Mouse (Mus musculus) limb, embryonic 13.5 days (tissue): Measurements from ENCODE around the gene Olfr1031. TPM values are rescaled to one million over a fixed set of nuclear protein-coding genes. Genes with fewer than 3 reads are reported as not detected.
A peak's percentile ranks its signal among the peaks of the same experiment; 100 is the strongest.
"Not testable (repeated sequence)": the region's sequence is repeated elsewhere in the genome, so short reads cannot be mapped to it uniquely, and the experiment has no call there.

Source experiments
- ATAC-seq: fragments of 200-750 bp; cut with Nextera tagmentation; 2 replicates; pipeline ENCODE4 v1.8.0; 2017; ENCODE audit warnings: low read depth, moderate number of reproducible peaks, moderate TSS enrichment; ENCODE audit not compliant: low FRiP score
- H3K27ac ChIP-seq: fragments of 300-500 bp; sonication (generic); 2 replicates; pipeline ENCODE4 v1.5.1; 2015; ENCODE audit warnings: inconsistent platforms, mild to moderate bottlenecking, moderate library complexity
- H3K27me3 ChIP-seq: fragments of 300-500 bp; sonication (generic); 2 replicates; pipeline ENCODE4 v1.6.1; 2015; ENCODE audit warnings: mild to moderate bottlenecking, inconsistent platforms
- H3K36me3 ChIP-seq: fragments of 300-500 bp; sonication (generic); 2 replicates; pipeline ENCODE4 v1.6.1; 2015; ENCODE audit warnings: inconsistent platforms, mild to moderate bottlenecking, moderate library complexity
- H3K4me1 ChIP-seq: fragments of 300-500 bp; sonication (generic); 2 replicates; pipeline ENCODE4 v1.6.1; 2015; ENCODE audit warnings: inconsistent platforms
- H3K4me2 ChIP-seq: fragments of 300-500 bp; sonication (generic); replicated peaks from 2 replicates; pipeline ENCODE4 v1.6.1; 2015; ENCODE audit warnings: inconsistent platforms, mild to moderate bottlenecking, moderate library complexity
- H3K4me3 ChIP-seq: fragments of 300-500 bp; sonication (generic); 2 replicates; pipeline ENCODE4 v1.5.1; 2015; ENCODE audit warnings: moderate library complexity, mild to moderate bottlenecking, inconsistent platforms
- H3K9ac ChIP-seq: fragments of 300-500 bp; sonication (generic); 2 replicates; pipeline ENCODE4 v1.6.1; 2015; ENCODE audit warnings: mild to moderate bottlenecking, inconsistent platforms
- H3K9me3 ChIP-seq: fragments of 300-500 bp; sonication (generic); 2 replicates; pipeline ENCODE4 v1.6.1; 2016; ENCODE audit warnings: inconsistent platforms
- whole genome bisulfite sequencing: fragments of 180-500 bp; shearing (Covaris S2); methylation state at CpG from one replicate; pipeline ENCODE4 v1.1.7; 2015; 5-methylcytosine and 5-hydroxymethylcytosine counted together
- polyA plus RNA-seq: library from polyadenylated mRNA; unstranded; fragments of >200 nt; fragmentation: Nextera tagmentation; extraction: Ambion mirVana; gene quantifications from 2 replicates; pipeline ENCODE4 v1.2.1, GENCODE M21; 2015

The Olfr1031 gene
- polyA plus RNA-seq, result not detected in 2 replicates

DNA sequence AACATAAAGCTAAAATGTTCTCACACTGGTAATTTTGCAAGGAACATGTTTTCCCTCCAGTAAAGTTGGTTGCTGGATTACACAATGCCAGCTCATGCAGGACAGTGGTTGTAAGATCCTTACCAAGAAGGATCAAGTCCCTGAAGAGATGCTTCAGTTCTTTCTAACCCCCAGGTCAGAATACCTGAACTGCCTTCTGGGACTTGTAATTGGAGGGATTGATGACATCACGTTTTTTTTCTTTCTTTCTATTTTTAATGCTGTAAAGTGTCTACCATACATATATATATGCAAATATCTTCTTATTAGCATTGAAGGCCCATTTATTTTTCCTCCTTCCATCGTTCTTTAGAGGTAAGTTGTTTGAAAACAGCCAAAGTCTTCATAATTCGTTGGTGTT, at the start of gene Olfr1031:
Gene Olfr1031 (plus strand): TSS at position 301 of the 400 bp plus-strand sequence.
- Histone ChIP-seq H3K9me3 (no peaks in the 10 kb centered on the region), H3K27me3 (no peaks in the 10 kb centered on the region), H3K4me3 (no peak within 1 kb of the TSS), H3K27ac (no peak within 1 kb of the TSS), H3K9ac (no peak within 1 kb of the TSS), H3K4me2 (no peak within 1 kb of the TSS), H3K36me3 (no peaks in the 10 kb centered on the region), H3K4me1 (no peaks in the 10 kb centered on the region)
- no peak for ATAC-seq
- WGBS, result 62% methylated on average over 3 of the region's 3 CpGs

DNA sequence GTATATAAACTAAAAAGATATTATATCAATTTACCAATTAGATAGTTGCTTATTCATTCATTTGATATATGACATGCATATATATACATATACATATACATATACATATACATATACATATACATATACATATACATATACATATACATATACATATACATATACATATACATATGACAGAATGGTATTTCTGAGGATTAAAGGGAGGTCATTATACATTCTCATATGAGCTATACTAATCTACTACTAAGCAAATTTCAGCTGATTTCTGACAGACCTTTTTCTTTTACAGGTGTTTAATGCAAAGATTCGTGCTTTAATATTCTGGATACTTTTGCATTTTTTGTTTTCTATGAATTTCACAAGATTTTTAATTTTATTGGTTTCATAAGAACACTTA, 40.0 kb upstream of the Olfr1031 start, which contains the start of gene Olfr1028:
Gene Olfr1028 (plus strand): TSS at position 301 of the 400 bp plus-strand sequence.
- no peak for ATAC-seq
- Histone ChIP-seq H3K4me1 (no peaks in the 10 kb centered on the region), H3K9me3 (no peaks in the 10 kb centered on the region), H3K27me3 (no peaks in the 10 kb centered on the region), H3K27ac (no peak within 1 kb of the TSS), H3K4me3 (no peak within 1 kb of the TSS), H3K9ac (no peak within 1 kb of the TSS), H3K36me3 (no peaks in the 10 kb centered on the region), H3K4me2 (no peak within 1 kb of the TSS)
- 80% methylated on average over 1 of the region's 1 CpGs for WGBS

DNA sequence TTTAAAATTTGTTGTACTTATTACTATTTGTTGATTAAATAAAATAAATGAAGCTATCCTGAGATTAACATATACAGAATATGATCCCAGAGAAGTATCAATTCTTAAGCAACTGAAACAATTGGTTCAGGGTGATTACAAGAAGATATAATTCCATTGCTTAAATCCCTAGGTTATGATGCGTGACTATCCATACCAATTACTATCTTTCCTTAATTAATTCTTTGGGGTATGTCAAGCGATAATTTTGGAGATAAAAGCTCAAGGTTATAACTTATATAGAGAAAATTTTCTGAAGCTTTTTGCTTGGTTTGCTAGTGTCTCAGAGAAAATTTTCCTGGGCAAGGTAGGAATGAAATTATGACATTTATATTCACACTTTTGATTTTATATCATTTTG, 16.5 kb upstream of the Olfr1031 start, which contains the start of gene Olfr1029:
Gene Olfr1029 (plus strand): TSS at position 301 of the 400 bp plus-strand sequence.
- H3K9me3 ChIP-seq, result no peaks in the 10 kb centered on the region
- WGBS, result 90% methylated on average over 2 of the region's 2 CpGs
- no peak for ATAC-seq

DNA sequence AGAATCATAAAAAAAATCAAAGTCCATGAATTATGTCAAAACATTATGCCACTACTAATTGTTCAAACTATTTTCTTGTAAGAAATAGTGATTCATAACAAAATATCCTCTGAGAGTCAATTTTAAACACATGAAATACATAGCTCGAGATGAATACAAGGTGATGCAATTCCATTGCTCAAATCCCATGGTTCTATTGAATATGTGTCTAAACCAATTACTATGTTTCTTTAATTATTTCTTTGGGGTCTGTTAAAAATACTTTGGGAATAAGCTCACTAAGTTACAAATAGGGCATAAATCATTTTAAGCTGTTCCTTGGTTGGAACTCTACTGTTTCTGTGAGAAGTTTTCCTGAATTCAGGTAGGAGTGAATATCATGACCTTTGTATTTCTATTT, 11.1 kb upstream of the Olfr1031 start, which contains the start of gene Olfr1030:
Gene Olfr1030 (plus strand): TSS at position 301 of the 400 bp plus-strand sequence.
- Histone ChIP-seq H3K4me1 (no peaks in the 10 kb centered on the region), H3K9ac (no peak within 1 kb of the TSS), H3K4me2 (no peak within 1 kb of the TSS), H3K27ac (no peak within 1 kb of the TSS), H3K9me3 (no peaks in the 10 kb centered on the region), H3K36me3 (no peaks in the 10 kb centered on the region), H3K4me3 (no peak within 1 kb of the TSS), H3K27me3 (no peaks in the 10 kb centered on the region)
- 64% methylated on average over 1 of the region's 1 CpGs for WGBS
- ATAC-seq, result no peak

More for the DNA sequence above, 16.5 kb upstream of the Olfr1031 start, which contains the start of gene Olfr1029:
- Histone ChIP-seq H3K9ac (no peak within 1 kb of the TSS), H3K27ac (no peak within 1 kb of the TSS), H3K4me2 (no peak within 1 kb of the TSS), H3K4me1 (no peaks in the 10 kb centered on the region), H3K36me3 (no peaks in the 10 kb centered on the region), H3K4me3 (no peak within 1 kb of the TSS), H3K27me3 (no peaks in the 10 kb centered on the region)

DNA sequence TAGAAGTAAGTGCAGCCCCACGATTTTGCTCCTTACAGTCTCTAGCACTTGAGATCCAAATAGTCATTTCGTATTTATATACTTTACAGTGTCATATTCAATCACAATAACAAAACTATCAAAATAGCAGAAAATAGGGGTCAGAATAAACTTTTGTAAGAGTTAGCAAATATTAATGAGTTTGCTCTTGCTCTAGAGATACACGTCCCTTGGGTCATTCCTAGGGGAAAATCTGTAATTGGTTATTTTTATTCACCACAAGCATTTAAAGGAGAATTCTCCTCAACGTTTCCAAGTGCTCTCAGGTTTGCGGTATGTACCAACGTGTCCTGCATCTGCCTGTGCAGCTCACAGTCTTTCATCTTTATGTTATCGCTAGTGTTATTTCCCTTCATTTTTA, 15.1 kb downstream of the Olfr1031 start, which contains the start of gene Olfr1032:
Gene Olfr1032 (plus strand): TSS at position 301 of the 400 bp plus-strand sequence.
- H3K36me3 ChIP-seq, result no peaks in the 10 kb centered on the region
- WGBS, result 81% methylated on average over 7 of the region's 7 CpGs
- H3K9me3 ChIP-seq, result no peaks in the 10 kb centered on the region
- ATAC-seq, result no peak
- H3K27ac ChIP-seq, result no peak within 1 kb of the TSS
- no peaks in the 10 kb centered on the region for H3K4me1 ChIP-seq
- no peaks in the 10 kb centered on the region for H3K27me3 ChIP-seq
- H3K9ac ChIP-seq, result no peak within 1 kb of the TSS
- H3K4me3 ChIP-seq, result no peak within 1 kb of the TSS
- no peak within 1 kb of the TSS for H3K4me2 ChIP-seq

DNA sequence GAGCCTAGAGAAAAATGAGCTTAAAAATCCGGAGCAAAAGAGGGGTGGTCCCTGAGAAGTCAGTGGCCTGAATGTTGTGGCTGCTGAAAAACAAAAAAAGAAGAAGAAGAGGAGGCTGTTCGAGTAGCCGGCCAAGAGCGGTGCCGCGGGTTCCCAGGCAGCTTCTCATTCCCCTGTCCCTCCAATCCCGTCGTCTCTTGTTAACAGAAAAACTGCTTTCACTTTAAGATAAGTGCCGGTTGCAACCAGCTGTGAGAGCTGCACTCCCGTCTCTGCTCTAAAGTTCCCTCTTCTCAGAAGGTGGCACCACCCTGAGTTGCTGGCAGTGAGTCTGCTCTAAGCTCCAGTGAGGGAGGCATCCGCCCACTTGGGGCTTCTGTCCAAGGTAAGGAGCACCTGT, 30.3 kb downstream of the Olfr1031 start, which contains the start of gene Olfr1033:
Gene Olfr1033 (plus strand): TSS at position 228 of the 400 bp plus-strand sequence.
- H3K9me3 ChIP-seq, ATAC-seq, H3K36me3 ChIP-seq, H3K27ac ChIP-seq, H3K27me3 ChIP-seq, H3K4me1 ChIP-seq: not testable (repeated sequence)
- H3K4me3 ChIP-seq, result peak within 1 kb of the TSS; percentile 41
- H3K4me2 ChIP-seq, result peak within 1 kb of the TSS; percentile 58
- H3K9ac ChIP-seq, result peak within 1 kb of the TSS; percentile 53
- WGBS, result 7% methylated on average over 11 of the region's 11 CpGs

DNA sequence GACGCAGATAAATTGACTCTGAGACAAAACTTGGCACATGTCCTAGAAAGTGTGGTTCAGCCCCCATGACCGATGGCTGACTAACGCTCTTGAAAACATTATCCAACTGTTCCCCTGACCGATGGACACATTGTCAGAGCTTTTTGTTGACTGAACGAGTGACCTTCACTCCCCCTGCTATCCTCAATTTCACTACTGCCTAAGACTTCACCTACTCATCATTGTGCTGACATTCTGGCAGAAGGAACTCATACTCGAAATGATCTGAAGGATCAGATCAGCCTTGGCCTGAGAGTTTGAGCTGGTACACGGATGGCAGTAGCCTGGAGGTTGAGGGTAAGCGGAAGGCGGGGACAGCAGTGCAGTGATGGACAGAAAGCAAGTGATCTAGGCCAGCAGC, 31.4 kb downstream of the Olfr1031 start:
- WGBS, result 76% methylated on average over 7 of the region's 9 CpGs

More for the DNA sequence above, 31.4 kb downstream of the Olfr1031 start:
- H3K4me3 ChIP-seq, H3K4me2 ChIP-seq, H3K27ac ChIP-seq, ATAC-seq, H3K36me3 ChIP-seq, H3K9me3 ChIP-seq, H3K9ac ChIP-seq, H3K27me3 ChIP-seq, H3K4me1 ChIP-seq: not testable (repeated sequence)

Other genes with a start within 250 kb of the Olfr1031 start
- not detected in 2 replicates for gene Olfr1012, start 227.5 kb upstream of the Olfr1031 start, polyA plus RNA-seq
- not detected in 2 replicates for gene Olfr1013, start 223.2 kb upstream of the Olfr1031 start, polyA plus RNA-seq
- gene Olfr1014, start 217.6 kb upstream of the Olfr1031 start, polyA plus RNA-seq, result not detected in 2 replicates
- not detected in 2 replicates for gene Olfr1015, start 208.3 kb upstream of the Olfr1031 start, polyA plus RNA-seq
- gene Olfr1016, start 187.8 kb upstream of the Olfr1031 start, polyA plus RNA-seq, result not detected in 2 replicates
- not detected in 2 replicates for gene Olfr1018, start 171.8 kb upstream of the Olfr1031 start, polyA plus RNA-seq
- not detected in 2 replicates for gene Olfr1019, start 144.8 kb upstream of the Olfr1031 start, polyA plus RNA-seq
- not detected in 2 replicates for gene Olfr1020, start 143.3 kb upstream of the Olfr1031 start, polyA plus RNA-seq
- not detected in 2 replicates for gene Olfr1022, start 121.7 kb upstream of the Olfr1031 start, polyA plus RNA-seq
- not detected in 2 replicates for gene Olfr1023, start 104.7 kb upstream of the Olfr1031 start, polyA plus RNA-seq
- not detected in 2 replicates for gene Olfr1024, start 85.3 kb upstream of the Olfr1031 start, polyA plus RNA-seq
- gene Olfr1025-ps1, start 75.1 kb upstream of the Olfr1031 start, polyA plus RNA-seq, result not detected in 2 replicates
- not detected in 2 replicates for gene Olfr1026, start 68.7 kb upstream of the Olfr1031 start, polyA plus RNA-seq
- not detected in 2 replicates for gene Olfr1028, start 39.9 kb upstream of the Olfr1031 start, polyA plus RNA-seq
- not detected in 2 replicates for gene Olfr1029, start 16.4 kb upstream of the Olfr1031 start, polyA plus RNA-seq
- not detected in 2 replicates for gene Olfr1030, start 11.0 kb upstream of the Olfr1031 start, polyA plus RNA-seq
- gene Olfr1032, start 15.2 kb downstream of the Olfr1031 start, polyA plus RNA-seq, result not detected in 2 replicates
- gene Olfr1033, start 30.3 kb downstream of the Olfr1031 start, polyA plus RNA-seq, result 0.33 and 0.90 TPM in 2 replicates
- not detected in 2 replicates for gene Olfr1034, start 55.6 kb downstream of the Olfr1031 start, polyA plus RNA-seq
- not detected in 2 replicates for gene Olfr1036, start 83.7 kb downstream of the Olfr1031 start, polyA plus RNA-seq
- not detected in 2 replicates for gene Olfr1037, start 97.1 kb downstream of the Olfr1031 start, polyA plus RNA-seq
- gene Olfr1039, start 145.6 kb downstream of the Olfr1031 start, polyA plus RNA-seq, result not detected in 2 replicates
- not detected in 2 replicates for gene Olfr1040, start 156.4 kb downstream of the Olfr1031 start, polyA plus RNA-seq
- gene Olfr1042, start 171.5 kb downstream of the Olfr1031 start, polyA plus RNA-seq, result not detected in 2 replicates
- gene Olfr1043, start 177.2 kb downstream of the Olfr1031 start, polyA plus RNA-seq, result not detected in 2 replicates
- not detected in 2 replicates for gene Olfr1044, start 187.5 kb downstream of the Olfr1031 start, polyA plus RNA-seq
- not detected in 2 replicates for gene Olfr52, start 195.4 kb downstream of the Olfr1031 start, polyA plus RNA-seq
- not detected in 2 replicates for gene Olfr1045, start 212.7 kb downstream of the Olfr1031 start, polyA plus RNA-seq
- not detected in 2 replicates for gene Olfr1046, start 229.0 kb downstream of the Olfr1031 start, polyA plus RNA-seq
- not detected in 2 replicates for gene Olfr1047, start 241.1 kb downstream of the Olfr1031 start, polyA plus RNA-seq
- not detected in 2 replicates for gene Olfr1048, start 250.0 kb downstream of the Olfr1031 start, polyA plus RNA-seq